Mouse (Mus musculus) liver, embryonic 14.5 days (tissue): ENCODE data around the gene Fbxw7. TPM values are rescaled to one million over a fixed set of nuclear protein-coding genes. Genes with fewer than 3 reads are reported as not detected.

Source experiments
- ATAC-seq: fragments of 200-750 bp; cut with Nextera tagmentation; 2 replicates; pipeline ENCODE4 v1.8.0; 2017; ENCODE audit warnings: moderate number of reproducible peaks, mild to moderate bottlenecking, moderate library complexity; ENCODE audit not compliant: insufficient read depth
- DNase-seq, 3 experiments: peaks; one replicate each; pipeline ENCODE4 v3.0.0-alpha.2; 2012 to 2013; ENCODE audit warnings: low read depth in 3 of 3, low spot score in 3 of 3
- H3K27ac ChIP-seq: fragments of 300-500 bp; sonication (generic); 2 replicates; pipeline ENCODE4 v1.5.1; 2014; ENCODE audit warnings: moderate library complexity, mild to moderate bottlenecking, control low read depth, inconsistent platforms
- H3K27me3 ChIP-seq: fragments of 300-500 bp; sonication (generic); 2 replicates; pipeline ENCODE4 v1.6.1; 2014; ENCODE audit warnings: mild to moderate bottlenecking, low read length, moderate library complexity; ENCODE audit not compliant: control insufficient read depth, insufficient read depth
- H3K36me3 ChIP-seq: fragments of 300-500 bp; sonication (generic); replicated peaks from 2 replicates; pipeline ENCODE4 v1.6.1; 2014; ENCODE audit warnings: low read depth; ENCODE audit not compliant: control insufficient read depth, insufficient read depth
- H3K4me1 ChIP-seq, 2 experiments: fragments of 200-500 bp in 1 of 2; fragments of 300-500 bp in 1 of 2; sonication (generic) in 1 of 2; replicated peaks; 2 replicates each; pipeline ENCODE4 v1.6.1; 2012 to 2014; ENCODE audit warnings: antibody characterized with exemption in 1 of 2, inconsistent platforms in 1 of 2, low read length in 1 of 2; ENCODE audit not compliant: control insufficient read depth in 2 of 2, insufficient read depth in 2 of 2
- H3K4me2 ChIP-seq: fragments of 300-500 bp; sonication (generic); 2 replicates; pipeline ENCODE4 v1.6.1; 2014; ENCODE audit warnings: low read depth, mild to moderate bottlenecking, control low read depth, moderate library complexity
- H3K4me3 ChIP-seq, 2 experiments: fragments of 200-500 bp in 1 of 2; fragments of 300-500 bp in 1 of 2; sonication (generic) in 1 of 2; 2 replicates each; pipeline ENCODE4 v1.5.1; 2012 to 2014; ENCODE audit warnings: low read depth in 2 of 2, low read length in 2 of 2, mild to moderate bottlenecking in 2 of 2, control low read depth in 1 of 2, inconsistent platforms in 1 of 2, moderate library complexity in 1 of 2; ENCODE audit not compliant: insufficient read depth in 1 of 2
- H3K9ac ChIP-seq: fragments of 300-500 bp; sonication (generic); replicated peaks from 2 replicates; pipeline ENCODE4 v1.6.1; 2014; ENCODE audit warnings: mild to moderate bottlenecking, control low read depth, moderate library complexity
- H3K9me3 ChIP-seq: fragments of 300-500 bp; sonication (generic); 2 replicates; pipeline ENCODE4 v1.6.1; 2016; ENCODE audit warnings: low read length, mixed read lengths; ENCODE audit not compliant: control insufficient read depth
- CTCF ChIP-seq: IDR thresholded peaks from 2 replicates; pipeline ENCODE4 v1.5.1; 2016; ENCODE audit warnings: antibody characterized with exemption, low read depth, control low read depth
- EP300 ChIP-seq: IDR thresholded peaks from 2 replicates; pipeline ENCODE4 v1.6.1; 2016; ENCODE audit warnings: antibody characterized with exemption, low read depth
- WGBS: fragments of 180-500 bp; shearing (Covaris S2); extraction: QIAGEN DNeasy Blood & Tissue Kit; methylation state at CpG from one replicate; pipeline ENCODE4 v1.1.7; 2014; ENCODE audit not compliant: insufficient replicate concordance; 5-methylcytosine and 5-hydroxymethylcytosine counted together
- polyA plus RNA-seq, 2 experiments: library from polyadenylated mRNA; depleted of rRNA in 1 of 2; stranded (reverse) in 1 of 2; unstranded in 1 of 2; fragments of >200 nt; fragmentation: Nextera tagmentation in 1 of 2; extraction: Ambion mirVana in 1 of 2; gene quantifications; 2 replicates each; pipeline versions ENCODE4 v1.2.1 to v1.2.3; 2012 to 2014

The Fbxw7 gene
- polyA plus RNA-seq, 2 experiments, result 2.4 to 2.5 TPM

- DNase-seq (no peak), ATAC-seq (no peak)
- Histone ChIP-seq H3K27me3 (no peaks in the 10 kb centered on the region), H3K4me1 (no peaks in the 10 kb centered on the region), H3K9ac (no peak overlapping the region), H3K9me3 (no peaks in the 10 kb centered on the region), H3K36me3 (no peaks in the 10 kb centered on the region), H3K27ac (no peak overlapping the region), H3K4me2 (no peak overlapping the region), H3K4me3 (no peak overlapping the region)
- 33% methylated on average over 6 of the region's 6 CpGs for WGBS
- TF ChIP-seq EP300 (no peak), CTCF (no peak)
These were observed 210.0 kb downstream of the Fbxw7 start for GRCm38 (mm10) chr3:85024817-85025705.

Other genes with a start within 250 kb of the Fbxw7 start
- 3.7 and 5.3 TPM in 2 replicates for gene Arfip1, start 232.6 kb upstream of the Fbxw7 start, polyA plus RNA-seq (2012; rRNA removed)
- gene Arfip1, start 232.6 kb upstream of the Fbxw7 start, polyA plus RNA-seq (2014; fragmentation: Nextera tagmentation; extraction: Ambion mirVana), result 10.9 and 12.0 TPM in 2 replicates
- gene Tigd4, start 221.7 kb upstream of the Fbxw7 start, polyA plus RNA-seq (2012; rRNA removed), result not detected in 2 replicates
- gene Tigd4, start 221.7 kb upstream of the Fbxw7 start, polyA plus RNA-seq (2014; fragmentation: Nextera tagmentation; extraction: Ambion mirVana), result not detected in 2 replicates
- 0.41 and 0.63 TPM in 2 replicates for gene Tmem154, start 149.1 kb upstream of the Fbxw7 start, polyA plus RNA-seq (2012; rRNA removed)
- 1.2 and 1.3 TPM in 2 replicates for gene Tmem154, start 149.1 kb upstream of the Fbxw7 start, polyA plus RNA-seq (2014; fragmentation: Nextera tagmentation; extraction: Ambion mirVana)